Mouse (Mus musculus) frontal cortex, postnatal 36 days (tissue): Measurements from ENCODE around the gene Rhd.
"Not testable (repeated sequence)": the region's sequence is repeated elsewhere in the genome, so short reads cannot be mapped to it uniquely, and the experiment has no call there.

Source experiments
- DNase-seq, 2 experiments: peaks; one replicate each; pipeline ENCODE4 v3.0.0; 2022; ENCODE audit warnings: low spot score in 2 of 2

Gene Rhd

DNA sequence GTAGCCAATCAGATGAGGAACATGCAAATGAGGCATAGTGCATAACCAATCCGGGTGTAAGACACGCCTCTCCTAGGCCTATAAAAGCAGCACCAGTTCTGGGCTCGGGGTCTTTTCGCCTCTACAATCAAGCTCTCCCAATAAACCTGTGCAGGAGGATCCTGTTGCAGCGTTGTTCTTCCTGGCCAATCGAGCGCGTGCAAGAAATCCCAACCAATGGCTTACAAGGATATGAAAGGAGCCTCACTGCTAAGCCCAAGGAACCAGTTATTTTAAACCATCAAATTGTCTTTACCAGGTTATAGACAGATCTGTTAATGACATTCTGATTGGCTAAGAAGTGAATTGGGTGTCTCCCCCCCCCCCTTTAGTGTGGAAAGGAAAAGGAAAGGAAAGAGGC is 47.1 kb downstream of the Rhd start:
- not testable (repeated sequence) for DNase-seq

- DNase-seq, result peak; percentile 42 to 57
Observed at GRCm38 (mm10) chr4:134913413-134913812, 49.1 kb downstream of the Rhd start.

- no peak for DNase-seq
Observed at GRCm38 (mm10) chr4:134914122-134914863, 50.0 kb downstream of the Rhd start.

DNA sequence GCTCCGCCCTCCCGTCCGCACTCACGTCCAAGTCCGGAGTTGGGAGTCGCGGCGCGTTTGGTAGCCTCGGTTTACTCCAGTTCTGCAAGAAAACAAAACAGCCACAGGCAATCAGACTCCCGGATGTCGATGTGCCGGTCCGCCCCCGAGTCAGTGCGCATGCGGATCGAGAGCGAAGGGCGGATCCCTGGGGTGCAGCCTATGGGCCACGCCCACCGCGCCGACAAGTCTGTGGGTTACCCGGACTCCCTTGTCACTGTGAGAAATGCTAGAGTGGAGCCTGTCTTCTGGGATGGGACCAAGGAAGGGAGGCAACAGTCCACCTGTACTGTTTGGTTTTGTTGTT is 50.5 kb downstream of the Rhd start, which contains the start of gene Tmem50a:
Tmem50a (minus strand) TSS at position 161 of the 346 bp plus-strand sequence.
- DNase-seq, result peak; percentile 90 to 92

DNA sequence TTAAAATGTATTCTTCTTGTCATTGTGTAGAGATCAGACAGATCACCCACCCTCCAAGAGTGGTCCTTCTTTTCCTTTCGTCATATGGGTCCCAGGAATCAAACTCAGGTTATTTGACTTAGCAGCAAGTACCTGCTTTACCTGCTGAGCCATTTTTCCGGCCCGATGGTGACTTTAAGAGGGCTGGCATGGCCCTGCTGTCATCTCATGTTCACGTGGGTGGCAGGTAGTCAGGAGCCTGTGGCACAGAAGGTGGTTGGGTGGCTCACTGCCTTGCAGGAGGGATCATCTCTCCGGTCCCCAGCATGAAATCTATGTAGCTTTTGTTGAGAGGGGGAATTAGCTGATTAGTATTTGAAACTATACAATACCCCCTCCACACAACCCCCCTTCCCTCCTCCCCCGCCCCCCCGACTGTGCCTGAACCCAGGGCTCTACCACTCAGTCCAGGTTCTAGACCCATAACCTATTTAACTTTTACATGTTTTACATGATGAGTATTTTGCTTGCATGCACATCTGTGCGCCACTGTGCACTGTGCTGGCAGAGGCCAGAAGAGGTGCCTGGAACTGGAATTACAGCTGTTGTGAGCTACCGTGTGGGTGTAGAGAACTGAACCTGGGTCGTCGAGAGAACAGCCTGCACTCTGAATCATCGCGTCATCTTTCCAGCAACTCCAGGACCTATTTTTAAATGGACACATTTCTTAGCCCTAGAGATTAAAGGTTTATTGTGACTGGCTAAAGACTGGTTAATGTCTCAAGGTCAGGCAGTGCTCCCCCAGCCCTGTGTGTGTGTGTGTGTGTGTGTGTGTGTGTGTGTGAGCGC is 51.1 kb downstream of the Rhd start:
- DNase-seq, result no peak

DNA sequence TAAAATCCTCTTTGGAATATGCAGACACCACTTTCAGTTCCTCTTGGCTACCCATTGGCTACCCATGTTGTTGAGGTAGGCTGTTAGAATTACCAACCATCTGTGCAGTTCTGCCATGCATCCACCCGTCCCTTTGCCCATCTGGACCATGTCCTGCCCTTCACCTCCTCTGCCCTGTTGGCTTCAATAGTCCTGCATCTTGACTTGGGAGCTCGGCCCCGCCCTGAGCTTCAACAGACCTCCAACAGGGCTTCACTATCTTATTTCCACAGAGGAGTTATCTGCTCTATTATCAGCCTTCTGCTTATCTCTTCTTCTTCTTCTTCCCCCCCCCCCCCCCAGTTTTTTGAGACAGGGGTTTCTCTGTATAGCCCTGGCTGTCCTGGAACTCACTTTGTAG is 52.9 kb downstream of the Rhd start:
- no peak for DNase-seq

DNA sequence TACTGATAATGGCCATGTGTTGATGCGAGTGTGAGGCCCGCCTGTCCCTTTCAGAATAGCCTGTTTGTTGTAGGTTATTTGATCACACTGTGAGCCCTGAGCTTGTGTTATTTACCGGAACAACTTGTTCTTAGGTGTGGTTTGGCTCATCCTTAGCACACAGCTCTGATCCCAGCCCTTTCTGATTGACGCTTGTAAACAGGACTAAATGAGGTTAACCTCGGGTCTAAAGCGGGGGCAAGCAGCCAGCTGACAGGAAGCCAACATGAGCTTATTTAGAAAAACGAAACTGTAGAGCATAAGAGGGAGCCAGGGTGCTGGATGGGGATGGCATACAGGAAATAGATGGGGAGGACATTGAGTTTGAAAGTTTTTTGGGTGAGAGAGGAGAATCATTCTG is 54.0 kb downstream of the Rhd start:
- DNase-seq, result no peak

GRCm38 (mm10) chr4:134919733-134920540 is 55.6 kb downstream of the Rhd start:
- DNase-seq, result no peak

GRCm38 (mm10) chr4:134920631-134921030 is 56.3 kb downstream of the Rhd start:
- no peak for DNase-seq

DNA sequence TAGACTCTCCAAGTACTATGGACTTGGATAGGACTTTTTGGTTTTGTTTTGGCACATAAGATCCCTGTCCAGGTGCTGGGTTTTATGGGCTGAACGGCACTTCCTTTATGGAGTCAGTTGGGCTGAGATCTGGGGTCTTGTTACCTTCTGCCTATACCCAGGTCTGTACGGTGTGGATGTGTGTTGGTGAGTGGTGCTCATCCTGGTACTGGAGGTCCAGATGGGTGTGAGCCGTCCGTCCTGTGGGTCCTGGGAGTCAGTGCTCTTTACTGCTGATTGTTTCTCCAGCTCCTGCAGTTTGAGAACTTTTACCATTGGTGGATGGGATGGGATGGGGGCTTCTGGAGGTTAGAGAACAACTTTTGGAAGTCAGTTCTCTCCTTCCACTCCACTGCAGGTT is 57.4 kb downstream of the Rhd start:
- DNase-seq, result no peak

GRCm38 (mm10) chr4:134922111-134922924 is 58.0 kb downstream of the Rhd start:
- peak in 1 of 2 experiments; percentile 11 for DNase-seq

DNA sequence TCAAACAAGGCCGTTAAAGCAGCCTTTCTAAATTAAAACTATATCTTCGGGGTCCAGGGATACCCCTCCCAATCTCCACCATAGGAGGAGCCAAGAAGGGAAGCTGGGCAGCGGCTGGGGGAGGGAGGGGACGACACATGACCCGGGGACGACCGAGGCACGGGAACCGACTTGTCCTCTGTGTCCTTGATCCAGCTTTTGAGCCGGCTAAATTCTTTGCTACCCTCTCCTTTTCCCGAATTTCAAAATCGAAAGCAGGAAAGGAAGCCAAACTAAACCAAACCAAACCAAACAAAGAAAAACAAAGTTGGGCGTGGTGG is 58.5 kb downstream of the Rhd start:
- no peak for DNase-seq

DNA sequence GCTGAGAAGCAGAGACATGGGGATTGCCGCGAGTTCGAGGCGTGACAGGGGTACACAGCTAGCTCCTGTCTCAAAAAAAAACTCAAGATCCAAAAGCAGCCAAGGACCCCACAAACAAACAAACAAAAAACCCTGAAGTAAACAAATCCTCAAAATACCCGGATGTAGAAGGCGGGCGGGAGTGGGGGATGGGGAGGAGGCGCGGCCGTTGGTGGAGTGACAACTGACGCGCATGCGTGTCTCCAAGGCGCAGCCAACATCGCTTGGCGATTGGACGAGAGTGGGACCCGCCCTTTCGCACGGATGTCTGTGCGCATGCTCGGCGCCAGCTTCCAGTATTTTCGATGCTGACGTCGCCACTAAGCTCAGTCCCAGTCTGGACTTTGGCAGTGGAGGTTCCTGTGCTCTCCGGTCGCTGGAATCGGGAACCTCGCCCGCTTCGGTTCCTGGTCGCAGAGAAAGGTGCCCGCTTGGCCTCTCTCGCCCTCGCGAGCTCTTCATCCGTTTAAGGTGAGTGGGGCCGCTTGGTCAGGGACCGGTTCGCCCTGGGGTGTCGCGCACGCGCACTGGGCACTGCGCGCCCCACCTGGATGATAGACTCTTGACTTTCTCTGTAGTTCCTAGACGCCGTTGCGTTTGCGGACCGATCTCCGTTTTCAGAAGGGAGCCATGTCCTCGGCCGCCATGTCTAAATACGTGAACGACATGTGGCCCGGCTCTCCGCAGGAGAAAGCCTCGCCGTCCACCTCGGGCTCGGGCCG is 59.1 kb downstream of the Rhd start, which contains the start of gene Rsrp1:
Rsrp1 (plus strand) TSS at position 335 of the 761 bp plus-strand sequence.
- DNase-seq, result peak; percentile 96 to 98

GRCm38 (mm10) chr4:134924019-134924741 is 59.8 kb downstream of the Rhd start:
- DNase-seq, result peak in 1 of 2 experiments; percentile 37

DNA sequence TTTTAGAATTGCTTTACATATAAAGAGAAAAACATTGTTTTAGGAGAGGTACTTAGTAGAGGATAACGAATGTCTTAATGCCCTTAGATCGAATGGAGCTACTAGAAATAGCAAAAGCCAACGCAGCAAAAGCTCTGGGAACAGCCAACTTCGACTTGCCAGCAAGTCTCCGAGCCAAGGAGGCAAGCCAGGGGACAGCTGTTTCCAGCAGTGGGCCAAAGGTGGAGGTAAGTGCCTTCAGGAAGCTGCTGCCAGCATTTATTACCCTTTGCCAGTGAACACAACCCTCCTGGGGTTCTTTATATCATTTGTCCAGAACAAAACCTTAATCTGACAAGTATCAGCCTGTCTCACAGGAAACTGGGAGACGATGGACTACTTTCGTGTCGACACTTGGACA is 60.9 kb downstream of the Rhd start:
- DNase-seq, result no peak

DNA sequence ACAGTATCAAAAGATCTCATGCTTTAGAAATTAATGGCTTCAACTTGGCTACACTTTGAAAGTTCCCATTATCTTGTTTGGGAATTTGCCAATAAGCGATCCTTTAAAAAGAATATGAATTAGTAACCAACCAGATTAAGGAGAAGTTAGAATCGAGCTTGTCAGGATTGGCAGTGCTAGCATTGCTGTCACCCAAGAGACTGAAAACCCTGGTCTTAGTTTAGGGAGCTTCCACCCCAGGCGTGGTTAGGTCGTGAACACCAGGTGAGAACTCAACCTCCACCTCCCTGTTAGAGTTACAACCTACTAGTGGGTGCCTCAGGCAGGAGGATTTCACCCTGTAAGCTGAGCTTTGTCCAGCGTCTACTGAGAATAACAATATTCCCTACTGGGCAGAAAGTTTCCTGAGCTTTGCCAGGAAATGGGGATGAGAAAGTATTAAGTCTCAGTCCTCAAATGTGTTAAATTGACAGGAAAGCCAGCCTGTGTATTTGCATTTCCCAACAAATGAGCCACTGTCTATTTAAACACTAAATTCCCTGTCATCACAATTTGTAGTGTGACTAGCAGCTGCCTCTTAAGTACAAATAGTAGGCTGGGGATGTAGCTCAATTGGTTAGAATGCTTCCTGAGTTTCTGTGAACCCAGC is 63.6 kb downstream of the Rhd start:
- no peak for DNase-seq

DNA sequence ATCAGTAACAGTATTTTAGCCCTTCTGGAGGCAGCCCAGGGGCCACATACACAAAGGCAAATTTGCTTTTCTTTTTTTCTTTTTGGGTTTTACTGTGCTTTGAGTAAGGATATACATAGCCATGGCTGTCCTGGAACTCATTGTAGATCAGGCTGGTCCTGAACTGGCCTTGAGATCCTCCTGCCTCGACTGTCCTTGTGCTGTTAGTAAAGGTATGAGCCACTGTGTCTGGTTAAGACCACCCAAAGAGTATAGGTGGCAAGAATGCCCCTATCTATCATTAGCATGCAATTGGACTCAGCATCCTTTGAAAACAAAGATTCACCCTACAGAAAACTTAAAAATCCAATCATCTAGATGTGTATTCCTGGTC is 64.1 kb downstream of the Rhd start:
- DNase-seq, result no peak

- DNase-seq, result no peak
Observed at GRCm38 (mm10) chr4:134929536-134929935, 65.2 kb downstream of the Rhd start.

- no peak for DNase-seq
Observed at GRCm38 (mm10) chr4:134930190-134930589, 65.9 kb downstream of the Rhd start.
